Mouse (Mus musculus) hindbrain, postnatal 0 days (tissue): ENCODE data around the gene Fat2. TPM values are rescaled to one million over a fixed set of nuclear protein-coding genes. Genes with fewer than 3 reads are reported as not detected.

ENCODE experiments used
- ATAC-seq: fragments of 200-750 bp; cut with Nextera tagmentation; 2 replicates; pipeline ENCODE4 v1.8.0; 2017; ENCODE audit warnings: mild to moderate bottlenecking, moderate TSS enrichment, moderate library complexity
- DNase-seq: peaks from one replicate; pipeline ENCODE4 v3.0.0-alpha.2; 2015; ENCODE audit warnings: low spot score
- H3K27ac ChIP-seq: fragments of 300-500 bp; sonication (generic); 2 replicates; pipeline ENCODE4 v1.5.1; 2014; ENCODE audit warnings: mild to moderate bottlenecking
- H3K27me3 ChIP-seq: fragments of 300-500 bp; sonication (generic); 2 replicates; pipeline ENCODE4 v1.6.1; 2014; ENCODE audit warnings: low read length, mixed read lengths; ENCODE audit not compliant: insufficient read depth
- H3K36me3 ChIP-seq: fragments of 300-500 bp; sonication (generic); 2 replicates; pipeline ENCODE4 v1.6.1; 2014; ENCODE audit warnings: low read length, mixed read lengths; ENCODE audit not compliant: insufficient read depth
- H3K4me1 ChIP-seq: fragments of 300-500 bp; sonication (generic); 2 replicates; pipeline ENCODE4 v1.6.1; 2014; ENCODE audit warnings: antibody characterized with exemption, low read length, mixed read lengths; ENCODE audit not compliant: insufficient read depth
- H3K4me2 ChIP-seq: fragments of 300-500 bp; sonication (generic); 2 replicates; pipeline ENCODE4 v1.6.1; 2014; ENCODE audit warnings: low read depth, mild to moderate bottlenecking, low read length, moderate library complexity, mixed read lengths
- H3K4me3 ChIP-seq: fragments of 300-500 bp; sonication (generic); 2 replicates; pipeline ENCODE4 v1.5.1; 2014; ENCODE audit warnings: low read length
- H3K9ac ChIP-seq: fragments of 300-500 bp; sonication (generic); replicated peaks from 2 replicates; pipeline ENCODE4 v1.6.1; 2014; ENCODE audit warnings: mild to moderate bottlenecking, low read length, moderate library complexity, mixed read lengths
- H3K9me3 ChIP-seq: fragments of 300-500 bp; sonication (generic); 2 replicates; pipeline ENCODE4 v1.6.1; 2016; ENCODE audit warnings: low read length, mixed read lengths
- CTCF ChIP-seq: IDR thresholded peaks from 2 replicates; pipeline ENCODE4 v1.5.1; 2016; ENCODE audit warnings: antibody characterized with exemption, control low read depth, low read depth
- WGBS: fragments of 180-500 bp; shearing (Covaris S2); extraction: QIAGEN DNeasy Blood & Tissue Kit; methylation state at CpG from one replicate; pipeline ENCODE4 v1.1.7; 2014; 5-methylcytosine and 5-hydroxymethylcytosine counted together
- polyA plus RNA-seq: library from polyadenylated mRNA; unstranded; fragments of >200 nt; fragmentation: Nextera tagmentation; extraction: Ambion mirVana; gene quantifications from 2 replicates; pipeline ENCODE4 v1.2.1, GENCODE M21; 2015
- total RNA-seq: library from RNA; depleted of rRNA; stranded (reverse); fragments of >200 nt; gene quantifications from 2 replicates; pipeline ENCODE4 v1.2.3, GENCODE M21; 2014

Fat2 gene
- total and polyA plus RNA-seq, 2 experiments from 2014 or later: 0.78 to 21.0 TPM

DNA sequence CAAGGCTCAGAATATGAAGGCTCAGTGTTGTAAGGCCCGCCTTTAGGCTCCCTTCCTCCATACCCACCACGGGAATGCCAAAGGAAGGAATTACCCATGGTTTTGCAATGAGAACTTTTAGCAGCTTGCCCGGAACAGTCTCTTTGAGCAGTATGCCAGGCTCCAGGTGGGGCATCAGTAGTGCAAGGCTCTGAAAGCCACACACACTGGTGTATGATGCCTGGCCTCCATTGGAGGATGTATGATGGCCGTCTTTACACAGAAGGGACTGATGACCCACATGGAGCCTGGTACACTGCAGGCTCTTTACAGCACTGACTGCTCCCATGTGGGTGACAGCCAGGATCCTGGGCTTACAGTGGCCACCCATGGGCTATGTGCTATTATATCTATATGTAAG lies 75.3 kb downstream of the Fat2 start:
- TF ChIP-seq CTCF: no peak
- 0 out of 2 replicates have a peak, but pooled peaks cover 7% of the 10 kb centered on the region for H3K4me1 ChIP-seq
- no peak overlapping the region for H3K27ac ChIP-seq
- H3K36me3 ChIP-seq: no peaks in the 10 kb centered on the region
- no peak for ATAC-seq
- 87% methylated on average over 4 of the region's 4 CpGs for WGBS
- H3K27me3 ChIP-seq: no peaks in the 10 kb centered on the region
- H3K4me3 ChIP-seq: no peak overlapping the region
- H3K4me2 ChIP-seq: no peak overlapping the region
- DNase-seq: no peak
- no peak overlapping the region for H3K9ac ChIP-seq
- H3K9me3 ChIP-seq: no peaks in the 10 kb centered on the region

DNA sequence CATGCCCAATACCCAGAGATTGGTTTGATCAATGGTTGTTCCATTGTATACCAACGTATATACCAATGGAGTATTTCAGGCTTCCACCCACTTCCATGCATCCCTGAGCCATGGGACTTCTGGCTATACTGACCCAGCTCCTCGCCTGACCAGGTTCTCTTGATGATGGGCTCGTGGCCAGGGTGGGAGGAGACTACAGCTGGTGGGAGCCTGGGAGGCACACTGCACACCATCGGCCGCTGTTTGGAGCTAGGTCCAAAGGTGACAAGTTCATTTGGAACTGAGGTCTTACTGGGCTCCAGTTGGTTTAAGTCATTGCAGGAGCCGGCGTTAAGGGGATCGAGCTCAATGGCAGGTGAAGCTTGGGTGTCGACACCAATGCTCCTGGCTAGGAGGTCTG lies 83.0 kb downstream of the Fat2 start:
- 88% methylated on average over 9 of the region's 9 CpGs for WGBS

DNA sequence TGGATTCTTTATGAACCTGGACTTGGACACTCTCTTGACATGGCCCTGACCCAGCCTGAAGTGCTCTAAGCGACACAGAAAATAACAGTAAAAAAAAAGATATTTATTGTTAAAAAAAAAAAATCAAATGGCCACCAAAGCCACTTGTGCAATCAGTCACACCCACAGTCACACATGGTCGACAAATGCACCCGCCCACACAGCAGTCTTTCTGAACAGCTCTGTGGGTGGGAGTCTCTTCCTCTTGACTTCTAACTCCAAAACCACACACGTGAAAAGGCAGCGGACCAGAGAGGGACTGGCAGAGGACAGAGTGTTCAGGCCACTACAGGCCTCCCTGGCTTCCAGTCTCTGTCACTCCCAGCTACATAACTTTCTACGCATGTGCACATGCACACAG lies 85.8 kb downstream of the Fat2 start:
- H3K9me3 ChIP-seq: no peaks in the 10 kb centered on the region
- H3K9ac ChIP-seq: no peak overlapping the region
- no peaks in the 10 kb centered on the region for H3K27me3 ChIP-seq
- no peaks in the 10 kb centered on the region for H3K4me1 ChIP-seq
- no peak overlapping the region for H3K4me3 ChIP-seq
- H3K36me3 ChIP-seq: no peaks in the 10 kb centered on the region
- H3K27ac ChIP-seq: no peak overlapping the region
- ATAC-seq (no peak), DNase-seq (no peak)
- TF ChIP-seq CTCF: no peak
- H3K4me2 ChIP-seq: no peak overlapping the region
- WGBS: 67% methylated on average over 6 of the region's 6 CpGs

More for the DNA sequence above, 83.0 kb downstream of the Fat2 start:
- Histone ChIP-seq H3K4me1 (no peaks in the 10 kb centered on the region), H3K9me3 (no peaks in the 10 kb centered on the region), H3K4me2 (no peak overlapping the region), H3K27ac (no peak overlapping the region), H3K4me3 (no peak overlapping the region), H3K27me3 (no peaks in the 10 kb centered on the region), H3K9ac (no peak overlapping the region), H3K36me3 (no peaks in the 10 kb centered on the region)
- no peak for TF ChIP-seq CTCF
- no peak for ATAC-seq
- no peak for DNase-seq

DNA sequence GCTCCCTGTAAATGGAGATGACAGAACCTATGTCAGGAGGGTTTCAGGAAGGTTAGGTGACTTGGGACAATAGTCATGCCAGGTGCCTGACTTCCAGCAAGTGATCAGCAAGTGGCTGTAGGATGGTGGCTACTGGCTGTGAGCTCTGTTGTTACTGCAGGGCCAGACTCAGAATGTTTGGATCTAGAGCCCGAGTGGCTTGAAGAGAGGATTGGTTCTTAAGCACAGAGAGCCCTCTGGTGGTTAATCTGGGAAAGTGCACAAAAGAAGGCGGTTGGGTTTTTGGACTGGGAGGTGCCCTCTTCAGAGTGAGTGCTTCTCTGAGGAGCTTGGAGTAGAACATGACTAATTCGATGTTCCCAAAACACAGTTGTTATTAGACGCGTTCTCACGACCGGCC lies 95.8 kb downstream of the Fat2 start:
- DNase-seq: peak; percentile 75
- H3K9ac ChIP-seq: no peak overlapping the region
- H3K4me1 ChIP-seq: no peaks in the 10 kb centered on the region
- no peak overlapping the region for H3K27ac ChIP-seq
- H3K9me3 ChIP-seq: no peaks in the 10 kb centered on the region
- H3K27me3 ChIP-seq: no peaks in the 10 kb centered on the region
- no peaks in the 10 kb centered on the region for H3K36me3 ChIP-seq
- TF ChIP-seq CTCF: peak; percentile 74
- H3K4me2 ChIP-seq: no peak overlapping the region
- 60% methylated on average over 7 of the region's 7 CpGs for WGBS
- no peak overlapping the region for H3K4me3 ChIP-seq
- no peak for ATAC-seq

GRCm38 (mm10) chr11:55239496-55239895 lies 96.9 kb downstream of the Fat2 start:
- no peaks in the 10 kb centered on the region for H3K4me1 ChIP-seq
- no peak for TF ChIP-seq CTCF
- ATAC-seq (no peak), DNase-seq (no peak)
- H3K36me3 ChIP-seq: no peaks in the 10 kb centered on the region
- no peaks in the 10 kb centered on the region for H3K9me3 ChIP-seq
- H3K27me3 ChIP-seq: no peaks in the 10 kb centered on the region
- H3K4me2 ChIP-seq: no peak overlapping the region
- no peak overlapping the region for H3K9ac ChIP-seq
- no peak overlapping the region for H3K4me3 ChIP-seq
- 76% methylated on average over 3 of the region's 3 CpGs for WGBS
- no peak overlapping the region for H3K27ac ChIP-seq

- DNase-seq (no peak), ATAC-seq (no peak)
- H3K36me3 ChIP-seq: peaks cover 4% of the 10 kb centered on the region; the same call in 1 of the 2 replicates
- no peaks in the 10 kb centered on the region for H3K27me3 ChIP-seq
- 71% methylated on average over 1 of the region's 1 CpGs for WGBS
- H3K27ac ChIP-seq: no peak overlapping the region
- no peaks in the 10 kb centered on the region for H3K4me1 ChIP-seq
- no peak overlapping the region for H3K4me3 ChIP-seq
- no peak overlapping the region for H3K4me2 ChIP-seq
- no peak for TF ChIP-seq CTCF
- H3K9ac ChIP-seq: no peak overlapping the region
- no peaks in the 10 kb centered on the region for H3K9me3 ChIP-seq
Observed at GRCm38 (mm10) chr11:55236815-55237214, 99.5 kb downstream of the Fat2 start.

DNA sequence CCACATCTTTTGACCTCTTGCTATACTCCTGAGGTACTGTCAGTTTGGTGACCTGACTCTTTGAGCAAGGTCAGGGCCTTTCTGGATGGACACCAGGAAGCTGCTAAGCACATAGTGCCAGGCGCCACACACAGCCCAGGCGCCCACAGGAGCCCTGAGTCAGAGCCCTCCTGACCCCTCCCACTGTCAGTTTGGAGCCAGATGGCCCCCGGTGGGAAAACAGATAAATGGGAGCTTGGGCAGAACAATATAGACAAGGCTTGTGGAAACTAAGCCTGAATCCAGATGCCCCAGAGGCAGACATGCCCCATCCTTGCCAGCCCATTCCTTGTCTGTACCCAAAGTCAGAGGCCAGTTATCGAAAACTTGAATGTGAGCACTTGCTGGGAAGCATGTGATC lies 101.6 kb downstream of the Fat2 start:
- Histone ChIP-seq H3K27me3 (no peaks in the 10 kb centered on the region), H3K9ac (no peak overlapping the region), H3K9me3 (no peaks in the 10 kb centered on the region), H3K4me3 (no peak overlapping the region), H3K36me3 (peaks cover 10% of the 10 kb centered on the region; the same call in 1 of the 2 replicates), H3K4me2 (no peak overlapping the region), H3K27ac (no peak overlapping the region), H3K4me1 (no peaks in the 10 kb centered on the region)
- no peak for DNase-seq
- ATAC-seq: no peak
- WGBS: 70% methylated on average over 4 of the region's 4 CpGs
- TF ChIP-seq CTCF: no peak
